Mouse (Mus musculus): Measurements from ENCODE around the gene Bcas3. TPM values are rescaled to one million over a fixed set of nuclear protein-coding genes. Genes with fewer than 3 reads are reported as not detected.

The Bcas3 gene
- polyA plus RNA-seq, 1 experiment from 2014 or later = 26.5 TPM

DNA sequence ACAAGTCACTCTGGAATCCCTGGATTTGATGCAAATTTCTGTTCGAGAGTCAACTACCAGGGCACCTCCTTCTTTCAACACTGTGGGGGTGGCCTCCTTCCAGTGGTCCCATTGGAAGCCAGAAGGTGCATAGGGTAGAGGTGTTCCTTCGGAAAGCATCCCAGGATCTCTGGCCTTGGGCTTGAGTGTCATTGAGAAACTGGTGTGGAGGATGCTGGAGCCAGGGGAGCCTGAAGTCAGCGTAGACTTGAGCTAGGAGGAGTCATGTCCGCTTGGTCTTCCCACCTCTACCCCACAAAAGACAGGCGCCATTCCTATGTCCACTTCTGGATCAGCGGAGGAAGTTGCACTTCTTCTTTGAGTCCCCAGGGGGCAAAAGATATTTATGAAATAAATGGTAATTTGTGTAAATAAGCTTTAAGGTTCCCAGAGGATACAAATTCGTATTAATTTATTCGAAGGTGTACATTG is 488.3 kb downstream of the Bcas3 start:
- DNase-seq (ENCODE audit: low spot score) = no peak
- peaks cover 83% of the 10 kb centered on the region for H3K27me3 ChIP-seq (ENCODE audit: low read depth, poor library complexity, severe bottlenecking)
- peaks cover 68% of the 10 kb centered on the region for H3K4me1 ChIP-seq
- no peaks in the 10 kb centered on the region for H3K9me3 ChIP-seq (replicated peaks)
- peaks cover 24% of the 10 kb centered on the region for H3K36me3 ChIP-seq
- peak overlapping the region; percentile 67 for H3K4me3 ChIP-seq
- WGBS = 7% methylated on average over 8 of the region's 8 CpGs
- H3K27ac ChIP-seq = peak overlapping the region; percentile 70

DNA sequence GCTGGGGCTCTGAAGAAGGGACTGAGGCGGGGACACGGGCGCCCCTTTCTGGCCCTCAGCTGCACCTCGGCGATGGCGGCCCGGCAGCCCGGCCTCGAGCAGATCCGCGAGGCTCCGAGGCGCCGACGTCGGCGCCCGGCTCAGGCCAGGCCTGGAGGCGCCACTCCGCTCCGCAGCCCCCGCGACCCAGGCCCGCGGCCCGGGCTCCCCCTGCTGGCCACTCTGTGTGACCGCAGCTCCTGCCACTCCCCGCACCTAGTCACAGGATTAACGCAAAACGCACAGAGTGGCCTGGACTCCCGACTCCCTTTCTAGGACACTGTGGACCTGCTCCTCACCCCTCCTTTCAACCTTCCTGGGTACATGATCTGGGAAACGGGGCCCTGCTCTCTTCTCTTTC is 489.0 kb downstream of the Bcas3 start:
- H3K9me3 ChIP-seq (replicated peaks) = no peaks in the 10 kb centered on the region
- peaks cover 83% of the 10 kb centered on the region for H3K27me3 ChIP-seq (ENCODE audit: low read depth, poor library complexity, severe bottlenecking)
- H3K4me3 ChIP-seq = peak overlapping the region; percentile 67
- under 1% methylated on average over 32 of the region's 32 CpGs for WGBS
- H3K4me1 ChIP-seq = peaks cover 68% of the 10 kb centered on the region
- H3K27ac ChIP-seq = peak overlapping the region; percentile 70
- H3K36me3 ChIP-seq = peaks cover 23% of the 10 kb centered on the region
- DNase-seq (ENCODE audit: low spot score) = peak; percentile 91

GRCm38 (mm10) chr11:85842596-85843346 is 489.8 kb downstream of the Bcas3 start:
- Histone ChIP-seq H3K4me3 (peak overlapping the region; percentile 67), H3K9me3 (replicated peaks) (no peaks in the 10 kb centered on the region), H3K4me1 (peaks cover 60% of the 10 kb centered on the region), H3K27me3 (ENCODE audit: low read depth, poor library complexity, severe bottlenecking) (peaks cover 81% of the 10 kb centered on the region), H3K27ac (peak overlapping the region; percentile 86), H3K36me3 (peaks cover 18% of the 10 kb centered on the region)
- DNase-seq (ENCODE audit: low spot score) = peak; percentile 55
- 5% methylated on average over 24 of the region's 24 CpGs for WGBS

GRCm38 (mm10) chr11:85843347-85843692 is 490.4 kb downstream of the Bcas3 start:
- peak; percentile 92 for DNase-seq (ENCODE audit: low spot score)
- H3K4me1 ChIP-seq = peaks cover 55% of the 10 kb centered on the region
- H3K9me3 ChIP-seq (replicated peaks) = no peaks in the 10 kb centered on the region
- peak overlapping the region; percentile 86 for H3K27ac ChIP-seq
- H3K36me3 ChIP-seq = peaks cover 12% of the 10 kb centered on the region
- peak overlapping the region; percentile 67 for H3K4me3 ChIP-seq
- WGBS = under 1% methylated on average over 18 of the region's 18 CpGs
- peaks cover 76% of the 10 kb centered on the region for H3K27me3 ChIP-seq (ENCODE audit: low read depth, poor library complexity, severe bottlenecking)

DNA sequence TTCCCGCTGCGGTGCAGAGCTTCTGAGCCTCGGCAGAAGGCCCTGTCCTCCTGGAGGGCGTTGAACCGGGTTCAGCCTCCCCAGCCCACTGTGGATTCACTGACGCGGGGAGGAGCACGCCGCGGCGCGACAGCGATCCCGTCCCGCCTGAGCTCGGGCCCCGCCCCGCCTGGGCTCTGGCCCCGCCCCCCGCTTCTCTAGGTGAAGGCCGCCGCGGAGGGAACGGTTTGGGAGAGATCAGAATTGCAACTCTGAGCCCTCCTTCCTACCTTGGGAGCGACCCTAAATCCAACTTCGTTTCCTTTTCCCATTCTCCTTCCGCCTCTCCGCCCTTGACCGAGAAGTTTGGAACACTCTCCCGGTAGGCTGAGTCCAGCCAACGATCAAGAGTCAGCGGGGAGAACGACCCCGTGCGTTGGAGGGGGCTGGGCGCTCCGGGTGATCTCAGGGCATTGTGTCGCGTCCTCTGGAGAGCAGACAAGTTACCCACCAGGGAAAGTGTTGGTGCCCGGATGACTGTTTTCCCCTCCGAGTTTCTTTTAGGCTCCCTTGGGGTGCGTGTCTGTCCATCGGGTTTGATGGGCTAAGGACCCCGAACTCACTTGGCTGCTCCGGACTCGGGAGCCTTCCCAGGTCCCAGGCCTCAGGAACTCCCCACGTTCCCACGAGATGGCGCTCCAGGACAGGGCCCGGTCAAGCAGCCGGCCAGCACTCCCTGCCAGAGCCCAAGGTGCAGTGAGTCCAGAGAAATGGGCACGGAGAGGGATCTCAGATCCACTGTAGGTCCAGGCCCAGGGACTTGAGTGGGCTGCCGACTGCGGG is 491.4 kb downstream of the Bcas3 start:
- H3K4me3 ChIP-seq = peak overlapping the region; percentile 67
- WGBS = under 1% methylated on average over 54 of the region's 54 CpGs
- no peaks in the 10 kb centered on the region for H3K9me3 ChIP-seq (replicated peaks)
- H3K4me1 ChIP-seq = peaks cover 59% of the 10 kb centered on the region
- peak; percentile 98 for DNase-seq (ENCODE audit: low spot score)
- H3K27ac ChIP-seq = peak overlapping the region; percentile 86
- H3K27me3 ChIP-seq (ENCODE audit: low read depth, poor library complexity, severe bottlenecking) = peaks cover 65% of the 10 kb centered on the region
- H3K36me3 ChIP-seq = peaks cover 11% of the 10 kb centered on the region

DNA sequence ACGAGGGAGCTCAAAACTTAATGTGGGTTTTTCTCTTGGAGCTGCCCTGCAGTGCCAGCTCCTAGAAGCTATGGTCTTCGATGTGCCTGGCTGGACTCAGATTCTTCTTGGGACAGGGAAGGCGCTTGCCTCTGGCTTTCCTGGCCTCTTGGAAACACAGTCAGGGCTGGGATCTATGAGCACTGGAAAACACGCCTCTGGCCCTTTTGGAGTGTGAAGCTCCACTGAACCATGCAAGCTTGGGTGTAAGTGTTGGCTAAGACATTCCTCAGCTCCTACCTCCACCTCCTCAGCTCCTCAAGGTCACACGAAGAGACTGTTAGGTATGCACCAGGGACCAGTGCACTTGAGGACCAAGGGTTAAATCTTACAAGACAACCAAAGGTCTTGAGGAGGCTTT is 492.0 kb downstream of the Bcas3 start:
- Histone ChIP-seq H3K4me3 (peak overlapping the region; percentile 67), H3K36me3 (peaks cover 10% of the 10 kb centered on the region), H3K27ac (peak overlapping the region; percentile 86; the same call in 1 of the 2 replicates), H3K27me3 (ENCODE audit: low read depth, poor library complexity, severe bottlenecking) (peaks cover 62% of the 10 kb centered on the region), H3K9me3 (replicated peaks) (no peaks in the 10 kb centered on the region), H3K4me1 (peaks cover 59% of the 10 kb centered on the region)
- 37% methylated on average over 5 of the region's 5 CpGs for WGBS
- no peak for DNase-seq (ENCODE audit: low spot score)

GRCm38 (mm10) chr11:85845921-85846320 is 493.0 kb downstream of the Bcas3 start:
- Histone ChIP-seq H3K27me3 (ENCODE audit: low read depth, poor library complexity, severe bottlenecking) (peaks cover 57% of the 10 kb centered on the region), H3K9me3 (replicated peaks) (no peaks in the 10 kb centered on the region), H3K4me1 (peaks cover 57% of the 10 kb centered on the region), H3K27ac (no peak overlapping the region), H3K4me3 (no peak overlapping the region), H3K36me3 (peaks cover under 1% of the 10 kb centered on the region; the same call in 1 of the 2 replicates)
- peak; percentile 31 for DNase-seq (ENCODE audit: low spot score)
- WGBS = 42% methylated on average over 5 of the region's 5 CpGs

- no peaks in the 10 kb centered on the region for H3K9me3 ChIP-seq (replicated peaks)
- no peaks in the 10 kb centered on the region for H3K36me3 ChIP-seq
- H3K27me3 ChIP-seq (ENCODE audit: low read depth, poor library complexity, severe bottlenecking) = peaks cover 51% of the 10 kb centered on the region
- WGBS = 57% methylated on average over 4 of the region's 4 CpGs
- H3K27ac ChIP-seq = 0 out of 2 replicates have a peak overlapping the region, but pooled peaks have one; percentile 26
- no peak overlapping the region for H3K4me3 ChIP-seq
- peak; percentile 33 for DNase-seq (ENCODE audit: low spot score)
- peaks cover 59% of the 10 kb centered on the region for H3K4me1 ChIP-seq
Measured at GRCm38 (mm10) chr11:85846509-85846908, 493.5 kb downstream of the Bcas3 start.

DNA sequence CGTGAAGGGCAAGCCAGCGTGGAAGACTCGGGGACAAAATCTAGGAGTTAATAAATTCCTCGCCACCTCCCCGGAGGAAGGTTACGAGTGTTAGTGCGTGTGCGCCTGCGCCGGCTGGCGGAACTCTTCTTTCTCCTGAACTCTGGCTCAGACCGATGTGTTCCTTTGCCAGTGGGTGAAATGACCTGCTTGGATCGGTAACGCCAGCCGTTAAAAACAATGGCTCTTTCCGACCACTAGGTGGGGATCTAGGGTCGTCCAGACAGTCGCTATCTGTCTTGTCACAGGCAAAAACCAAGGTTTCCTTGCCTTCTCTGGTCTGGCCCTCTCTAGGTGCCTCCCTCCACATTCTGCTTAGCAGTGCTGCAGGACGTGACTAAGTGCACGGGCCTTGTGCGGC is 496.1 kb downstream of the Bcas3 start:
- no peaks in the 10 kb centered on the region for H3K36me3 ChIP-seq
- H3K27ac ChIP-seq = peak overlapping the region; percentile 66; the same call in 1 of the 2 replicates
- H3K9me3 ChIP-seq (replicated peaks) = no peaks in the 10 kb centered on the region
- H3K4me3 ChIP-seq = peak overlapping the region; percentile 39
- WGBS = 3% methylated on average over 21 of the region's 21 CpGs
- peaks cover 35% of the 10 kb centered on the region for H3K27me3 ChIP-seq (ENCODE audit: low read depth, poor library complexity, severe bottlenecking)
- peak; percentile 83 for DNase-seq (ENCODE audit: low spot score)
- H3K4me1 ChIP-seq = peaks cover 46% of the 10 kb centered on the region

- Histone ChIP-seq H3K4me1 (peaks cover 37% of the 10 kb centered on the region), H3K9me3 (replicated peaks) (no peaks in the 10 kb centered on the region), H3K36me3 (0 out of 2 replicates have a peak, but pooled peaks cover 2% of the 10 kb centered on the region), H3K27me3 (ENCODE audit: low read depth, poor library complexity, severe bottlenecking) (peaks cover 31% of the 10 kb centered on the region), H3K4me3 (peak within 1 kb of the TSS; percentile 39), H3K27ac (peak within 1 kb of the TSS; percentile 66)
- WGBS = 85% methylated on average over 6 of the region's 6 CpGs
- DNase-seq (ENCODE audit: low spot score) = no peak
Measured at GRCm38 (mm10) chr11:85850233-85850632, 497.3 kb downstream of the Bcas3 start, which contains the start of gene Gm11444. Gene Gm11444 (minus strand): TSS chr11:85850333.

- Histone ChIP-seq H3K4me3 (no peak overlapping the region), H3K27ac (peak overlapping the region; percentile 50), H3K36me3 (0 out of 2 replicates have a peak, but pooled peaks cover 2% of the 10 kb centered on the region), H3K27me3 (ENCODE audit: low read depth, poor library complexity, severe bottlenecking) (peaks cover 26% of the 10 kb centered on the region), H3K9me3 (replicated peaks) (no peaks in the 10 kb centered on the region), H3K4me1 (peaks cover 37% of the 10 kb centered on the region)
- WGBS = 53% methylated on average over 6 of the region's 6 CpGs
- peak; percentile 56 for DNase-seq (ENCODE audit: low spot score)
Measured at GRCm38 (mm10) chr11:85850758-85851157, 497.8 kb downstream of the Bcas3 start.

DNA sequence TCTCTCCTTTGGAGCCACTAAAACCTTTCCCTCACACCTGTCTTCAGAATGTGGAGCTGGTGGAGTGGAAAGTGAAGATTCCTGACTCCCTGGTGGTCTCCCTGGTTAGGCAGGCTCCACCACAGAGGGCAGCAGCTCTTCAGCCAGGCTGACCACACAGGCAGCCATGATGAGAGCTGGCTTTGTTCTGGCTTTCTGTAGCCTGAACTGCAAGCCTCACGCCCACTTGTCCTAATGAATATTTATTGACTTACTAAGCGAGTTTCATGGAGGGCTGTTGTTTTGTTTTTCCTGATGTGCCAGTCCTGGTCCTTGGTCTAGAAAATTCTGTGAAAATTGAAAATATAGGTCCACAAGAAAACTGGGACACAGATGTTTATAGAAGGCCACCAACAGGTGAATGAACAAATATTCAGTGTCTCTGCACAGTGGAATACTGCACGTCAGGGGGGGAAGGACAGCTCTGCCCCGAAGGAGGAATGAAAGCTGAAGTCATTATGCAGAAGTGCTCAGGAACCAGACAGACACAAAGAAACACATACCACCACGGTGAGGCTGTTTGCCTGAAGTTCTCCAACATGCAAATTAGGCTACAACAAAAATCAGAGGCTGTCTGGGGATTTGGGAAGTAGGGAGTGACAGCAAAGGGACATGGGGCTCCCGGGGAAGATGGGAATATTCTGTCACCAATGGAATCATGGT is 505.2 kb downstream of the Bcas3 start:
- no peak overlapping the region for H3K4me3 ChIP-seq
- no peak for DNase-seq (ENCODE audit: low spot score)
- peak overlapping the region; percentile 76 for H3K27ac ChIP-seq
- WGBS = 42% methylated on average over 6 of the region's 6 CpGs
- no peaks in the 10 kb centered on the region for H3K9me3 ChIP-seq (replicated peaks)
- peaks cover 17% of the 10 kb centered on the region for H3K4me1 ChIP-seq
- H3K27me3 ChIP-seq (ENCODE audit: low read depth, poor library complexity, severe bottlenecking) = 0 out of 2 replicates have a peak, but pooled peaks cover 3% of the 10 kb centered on the region
- H3K36me3 ChIP-seq = 0 out of 2 replicates have a peak, but pooled peaks cover 2% of the 10 kb centered on the region

All from limb, embryonic 10.5 days (tissue).